Mouse (Mus musculus): ENCODE measurements around the gene Arhgdia. TPM values are rescaled to one million over a fixed set of nuclear protein-coding genes. Genes with fewer than 3 reads are reported as not detected.
A peak's percentile ranks its signal among the peaks of the same experiment; 100 is the strongest.

The Arhgdia gene
- polyA plus RNA-seq, 1 experiment, result 760 TPM

DNA sequence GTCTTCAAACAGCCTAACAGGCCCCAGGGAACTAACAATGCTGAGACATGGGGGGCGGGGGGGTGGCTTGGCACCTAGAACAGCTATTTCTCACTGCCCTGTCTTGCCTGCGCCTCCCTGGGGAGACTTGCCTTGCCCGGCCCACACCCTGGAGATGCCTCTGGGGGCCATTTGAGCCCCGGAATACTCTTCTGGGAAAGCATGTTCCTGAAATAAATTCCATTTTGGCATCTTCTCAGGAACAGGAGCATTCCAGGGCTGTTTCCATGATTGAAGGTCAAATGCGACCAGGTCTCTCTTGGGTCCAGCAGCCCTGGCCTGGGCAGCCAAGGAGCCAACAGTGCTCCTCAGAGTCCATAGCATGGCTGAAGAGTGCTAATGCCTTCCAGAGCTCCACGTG, 39.0 kb downstream of the Arhgdia start:
- Histone ChIP-seq H3K4me1 (ENCODE audit: control insufficient read depth, insufficient read depth, low read length) (peaks cover 16% of the 10 kb centered on the region), H3K4me3 (ENCODE audit: insufficient read depth, low read length) (no peak overlapping the region), H3K27ac (ENCODE audit: insufficient read depth, low read depth, low read length) (no peak overlapping the region)
- TF ChIP-seq POLR2A (IDR thresholded peaks at IDR 0.05; ENCODE audit: borderline replicate concordance, low read depth, low read length) (no peak), CTCF (IDR thresholded peaks at IDR 0.05; ENCODE audit: low read depth, low read length) (no peak)

DNA sequence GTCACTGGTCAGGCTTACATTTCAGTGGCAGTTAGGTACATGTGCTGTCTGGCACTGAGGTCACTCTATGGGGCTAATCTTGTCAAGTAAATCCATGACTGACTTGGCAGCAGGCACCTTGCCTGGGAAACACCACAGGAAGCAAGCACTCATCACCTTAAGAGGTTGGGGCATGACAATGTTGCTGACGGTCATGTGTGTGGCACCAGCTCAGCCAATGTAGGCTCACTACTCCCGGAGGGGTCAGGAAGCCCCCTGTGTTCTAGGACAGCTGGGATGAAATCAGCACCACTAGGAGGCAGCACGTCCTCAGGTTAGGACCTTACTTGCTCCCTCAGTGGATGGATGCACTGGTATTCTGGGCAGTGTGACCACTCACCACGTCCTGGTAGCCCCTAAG, 39.5 kb downstream of the Arhgdia start:
- TF ChIP-seq CTCF (IDR thresholded peaks at IDR 0.05; ENCODE audit: low read depth, low read length) (peak; percentile 29; the same call in 1 of the 2 replicates), POLR2A (IDR thresholded peaks at IDR 0.05; ENCODE audit: borderline replicate concordance, low read depth, low read length) (no peak)
- Histone ChIP-seq H3K27ac (ENCODE audit: insufficient read depth, low read depth, low read length) (no peak overlapping the region), H3K4me1 (ENCODE audit: control insufficient read depth, insufficient read depth, low read length) (peaks cover 13% of the 10 kb centered on the region), H3K4me3 (ENCODE audit: insufficient read depth, low read length) (no peak overlapping the region)

DNA sequence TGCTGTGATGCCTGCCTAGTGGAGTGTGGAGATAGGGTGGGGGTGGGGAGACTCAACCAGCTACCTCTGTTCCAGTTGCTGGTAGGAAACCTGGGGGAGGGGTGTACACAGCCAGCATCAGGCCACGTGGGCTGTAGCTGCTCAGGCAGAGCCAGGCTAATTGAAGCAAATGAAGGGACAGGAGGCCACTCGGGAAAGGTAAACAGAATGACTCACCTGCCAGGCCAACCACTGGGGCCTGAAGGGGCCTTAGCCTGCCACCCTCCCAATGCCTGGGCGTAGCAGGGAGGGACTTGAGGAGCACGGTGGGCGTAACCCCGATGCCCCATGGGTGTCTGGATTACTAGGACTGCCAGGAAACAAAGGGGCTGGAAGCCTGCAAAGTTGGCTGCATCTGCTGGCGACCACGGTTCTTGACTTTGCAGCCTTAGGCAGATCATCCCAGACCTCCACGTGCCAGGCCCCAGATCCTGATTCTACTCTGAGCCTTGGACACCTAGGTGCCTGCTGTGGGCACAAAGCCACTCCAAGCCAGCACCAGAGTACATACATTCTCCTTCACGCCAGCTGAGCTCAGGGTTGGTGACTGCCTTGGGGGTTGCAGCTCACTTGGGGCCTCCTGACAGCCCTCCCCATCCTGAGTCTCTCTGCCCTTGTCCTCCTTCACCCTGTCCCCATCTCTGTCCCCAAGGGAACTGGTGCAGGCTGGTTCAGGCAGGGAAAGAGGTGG, 42.0 kb downstream of the Arhgdia start:
- H3K27ac ChIP-seq (ENCODE audit: insufficient read depth, low read depth, low read length), result 0 out of 2 replicates have a peak overlapping the region, but pooled peaks have one; percentile 21
- TF ChIP-seq CTCF (IDR thresholded peaks at IDR 0.05; ENCODE audit: low read depth, low read length) (no peak), POLR2A (IDR thresholded peaks at IDR 0.05; ENCODE audit: borderline replicate concordance, low read depth, low read length) (no peak)
- H3K4me1 ChIP-seq (ENCODE audit: control insufficient read depth, insufficient read depth, low read length), result peaks cover 13% of the 10 kb centered on the region
- no peak overlapping the region for H3K4me3 ChIP-seq (ENCODE audit: insufficient read depth, low read length)

DNA sequence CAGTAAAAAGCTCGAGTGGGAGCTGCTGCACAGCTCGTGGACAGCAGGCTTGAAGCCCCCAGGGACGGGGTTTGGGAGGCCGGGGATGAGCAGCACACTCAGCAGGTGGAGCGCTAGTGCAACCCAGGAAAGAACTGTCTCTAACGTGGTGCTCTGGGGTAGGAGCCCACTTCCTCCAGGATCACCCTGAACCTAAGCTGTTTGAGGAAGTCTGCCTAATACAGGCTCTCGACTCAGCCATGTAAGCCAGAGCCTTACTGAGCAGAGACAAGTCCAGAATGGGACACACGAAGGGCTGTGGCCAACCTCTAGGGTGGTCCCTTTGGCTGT, 42.5 kb downstream of the Arhgdia start:
- H3K27ac ChIP-seq (ENCODE audit: insufficient read depth, low read depth, low read length), result 0 out of 2 replicates have a peak overlapping the region, but pooled peaks have one; percentile 21
- TF ChIP-seq CTCF (IDR thresholded peaks at IDR 0.05; ENCODE audit: low read depth, low read length) (no peak), POLR2A (IDR thresholded peaks at IDR 0.05; ENCODE audit: borderline replicate concordance, low read depth, low read length) (no peak)
- peaks cover 13% of the 10 kb centered on the region for H3K4me1 ChIP-seq (ENCODE audit: control insufficient read depth, insufficient read depth, low read length)
- H3K4me3 ChIP-seq (ENCODE audit: insufficient read depth, low read length), result no peak overlapping the region

DNA sequence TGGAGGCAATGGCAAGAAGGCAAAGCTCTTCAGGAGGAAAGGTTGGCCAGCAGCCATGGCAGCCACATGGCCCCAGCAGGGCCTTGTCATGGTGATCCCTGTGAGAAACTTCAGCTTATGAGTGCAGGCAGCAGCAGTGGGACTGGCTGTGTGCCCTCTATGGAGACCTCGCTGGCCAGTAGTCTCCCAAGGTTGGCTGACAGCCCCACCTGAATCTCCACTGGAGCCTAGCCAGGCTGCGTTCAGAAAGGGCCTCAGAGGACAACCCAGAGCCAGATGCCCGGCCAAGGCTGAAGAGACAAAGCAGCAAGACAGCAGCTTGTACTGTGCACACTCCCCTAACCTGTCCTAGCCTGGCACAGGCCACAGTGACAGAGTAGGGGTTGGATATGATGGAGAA, 42.9 kb downstream of the Arhgdia start:
- H3K27ac ChIP-seq (ENCODE audit: insufficient read depth, low read depth, low read length), result no peak overlapping the region

DNA sequence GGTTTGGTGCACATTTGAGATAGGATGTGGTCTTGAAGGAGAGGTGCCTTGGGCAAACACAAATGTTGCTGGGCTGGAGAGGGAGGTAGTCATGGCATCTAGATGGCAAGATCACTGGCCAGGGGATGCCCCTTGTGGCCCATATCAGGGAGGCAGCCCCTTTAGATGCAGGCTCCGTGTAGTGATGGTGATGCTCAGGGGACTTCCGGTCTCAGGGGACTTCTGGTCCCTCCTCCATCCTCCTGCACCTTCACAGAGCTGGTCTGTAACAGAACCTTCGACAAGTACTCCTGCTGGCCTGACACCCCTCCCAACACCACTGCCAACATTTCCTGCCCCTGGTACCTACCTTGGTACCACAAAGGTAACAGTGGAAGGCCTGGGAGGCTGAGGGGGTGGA, 45.6 kb downstream of the Arhgdia start:
- H3K4me1 ChIP-seq (ENCODE audit: control insufficient read depth, insufficient read depth, low read length), result peaks cover 15% of the 10 kb centered on the region
- H3K27ac ChIP-seq (ENCODE audit: insufficient read depth, low read depth, low read length), result no peak overlapping the region
- TF ChIP-seq POLR2A (IDR thresholded peaks at IDR 0.05; ENCODE audit: borderline replicate concordance, low read depth, low read length) (no peak), CTCF (IDR thresholded peaks at IDR 0.05; ENCODE audit: low read depth, low read length) (no peak)
- H3K4me3 ChIP-seq (ENCODE audit: insufficient read depth, low read length), result no peak overlapping the region

More for the DNA sequence above, 42.9 kb downstream of the Arhgdia start:
- peaks cover 13% of the 10 kb centered on the region for H3K4me1 ChIP-seq (ENCODE audit: control insufficient read depth, insufficient read depth, low read length)
- TF ChIP-seq POLR2A (IDR thresholded peaks at IDR 0.05; ENCODE audit: borderline replicate concordance, low read depth, low read length), result no peak
- TF ChIP-seq CTCF (IDR thresholded peaks at IDR 0.05; ENCODE audit: low read depth, low read length), result no peak
- no peak overlapping the region for H3K4me3 ChIP-seq (ENCODE audit: insufficient read depth, low read length)

DNA sequence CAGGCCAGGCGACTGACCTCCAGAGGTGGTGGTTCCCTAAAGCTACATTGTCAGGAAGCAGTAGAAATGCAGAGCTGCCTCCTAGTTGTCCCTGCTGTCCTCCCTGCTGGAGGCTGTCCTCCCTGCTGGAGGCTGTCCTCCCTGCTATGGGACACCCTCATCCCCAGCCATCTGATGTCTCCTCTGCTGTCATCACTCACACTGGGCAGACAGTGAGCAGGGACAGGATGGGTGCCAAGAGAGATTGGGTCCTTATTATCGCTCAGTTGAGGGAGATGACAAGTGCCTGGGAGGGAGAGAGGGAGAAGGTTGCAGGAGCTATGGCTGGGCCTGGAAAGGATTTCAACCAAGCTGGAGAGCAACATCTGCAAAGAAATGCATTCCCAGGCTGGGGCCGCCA, 46.3 kb downstream of the Arhgdia start:
- no peak overlapping the region for H3K4me3 ChIP-seq (ENCODE audit: insufficient read depth, low read length)
- no peak overlapping the region for H3K27ac ChIP-seq (ENCODE audit: insufficient read depth, low read depth, low read length)
- no peak for TF ChIP-seq POLR2A (IDR thresholded peaks at IDR 0.05; ENCODE audit: borderline replicate concordance, low read depth, low read length)
- TF ChIP-seq CTCF (IDR thresholded peaks at IDR 0.05; ENCODE audit: low read depth, low read length), result no peak
- H3K4me1 ChIP-seq (ENCODE audit: control insufficient read depth, insufficient read depth, low read length), result peaks cover 15% of the 10 kb centered on the region

DNA sequence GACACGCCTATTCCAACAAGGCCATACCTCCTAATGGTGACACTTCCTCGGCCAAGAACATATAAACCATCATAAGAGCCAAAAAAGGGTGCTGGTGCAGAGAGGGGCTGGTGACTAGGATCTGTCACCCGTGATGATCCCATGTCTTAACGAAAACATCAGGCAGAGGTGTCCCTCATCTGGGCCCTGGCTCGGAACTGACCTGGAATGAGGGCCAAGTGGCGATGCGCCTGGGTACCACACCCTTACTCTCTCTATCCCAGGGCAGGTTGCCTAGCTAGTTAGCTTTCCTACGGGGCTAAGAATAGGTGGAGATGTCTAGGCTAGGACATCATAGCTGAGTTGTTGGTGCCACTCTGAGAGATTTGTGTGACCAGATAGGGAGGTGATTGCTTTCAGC, 47.3 kb downstream of the Arhgdia start:
- no peak overlapping the region for H3K27ac ChIP-seq (ENCODE audit: insufficient read depth, low read depth, low read length)
- H3K4me3 ChIP-seq (ENCODE audit: insufficient read depth, low read length), result no peak overlapping the region
- TF ChIP-seq POLR2A (IDR thresholded peaks at IDR 0.05; ENCODE audit: borderline replicate concordance, low read depth, low read length), result no peak
- no peak for TF ChIP-seq CTCF (IDR thresholded peaks at IDR 0.05; ENCODE audit: low read depth, low read length)
- peaks cover 8% of the 10 kb centered on the region for H3K4me1 ChIP-seq (ENCODE audit: control insufficient read depth, insufficient read depth, low read length)

DNA sequence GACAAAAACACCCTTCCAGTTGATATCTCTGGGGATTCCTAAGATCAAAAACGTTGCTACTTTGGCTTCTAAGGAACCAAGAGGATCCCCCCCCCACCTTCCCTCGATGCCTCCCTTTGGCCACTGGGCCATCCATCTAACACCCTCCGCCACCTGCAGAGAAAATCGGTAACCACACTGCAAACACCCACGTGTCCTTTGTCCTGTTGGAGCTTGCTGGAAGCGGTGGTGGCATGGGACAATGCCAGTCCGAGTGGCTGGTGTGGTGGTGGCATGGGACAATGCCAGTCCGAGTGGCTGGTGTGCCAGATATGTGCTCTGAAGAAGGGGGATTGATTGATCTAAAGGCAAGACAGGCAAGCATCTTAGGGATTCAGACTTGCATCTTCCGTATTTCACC, 49.8 kb downstream of the Arhgdia start:
- Histone ChIP-seq H3K4me1 (ENCODE audit: control insufficient read depth, insufficient read depth, low read length) (0 out of 2 replicates have a peak, but pooled peaks cover 2% of the 10 kb centered on the region), H3K4me3 (ENCODE audit: insufficient read depth, low read length) (no peak overlapping the region), H3K27ac (ENCODE audit: insufficient read depth, low read depth, low read length) (no peak overlapping the region)
- no peak for TF ChIP-seq POLR2A (IDR thresholded peaks at IDR 0.05; ENCODE audit: borderline replicate concordance, low read depth, low read length)
- no peak for TF ChIP-seq CTCF (IDR thresholded peaks at IDR 0.05; ENCODE audit: low read depth, low read length)

DNA sequence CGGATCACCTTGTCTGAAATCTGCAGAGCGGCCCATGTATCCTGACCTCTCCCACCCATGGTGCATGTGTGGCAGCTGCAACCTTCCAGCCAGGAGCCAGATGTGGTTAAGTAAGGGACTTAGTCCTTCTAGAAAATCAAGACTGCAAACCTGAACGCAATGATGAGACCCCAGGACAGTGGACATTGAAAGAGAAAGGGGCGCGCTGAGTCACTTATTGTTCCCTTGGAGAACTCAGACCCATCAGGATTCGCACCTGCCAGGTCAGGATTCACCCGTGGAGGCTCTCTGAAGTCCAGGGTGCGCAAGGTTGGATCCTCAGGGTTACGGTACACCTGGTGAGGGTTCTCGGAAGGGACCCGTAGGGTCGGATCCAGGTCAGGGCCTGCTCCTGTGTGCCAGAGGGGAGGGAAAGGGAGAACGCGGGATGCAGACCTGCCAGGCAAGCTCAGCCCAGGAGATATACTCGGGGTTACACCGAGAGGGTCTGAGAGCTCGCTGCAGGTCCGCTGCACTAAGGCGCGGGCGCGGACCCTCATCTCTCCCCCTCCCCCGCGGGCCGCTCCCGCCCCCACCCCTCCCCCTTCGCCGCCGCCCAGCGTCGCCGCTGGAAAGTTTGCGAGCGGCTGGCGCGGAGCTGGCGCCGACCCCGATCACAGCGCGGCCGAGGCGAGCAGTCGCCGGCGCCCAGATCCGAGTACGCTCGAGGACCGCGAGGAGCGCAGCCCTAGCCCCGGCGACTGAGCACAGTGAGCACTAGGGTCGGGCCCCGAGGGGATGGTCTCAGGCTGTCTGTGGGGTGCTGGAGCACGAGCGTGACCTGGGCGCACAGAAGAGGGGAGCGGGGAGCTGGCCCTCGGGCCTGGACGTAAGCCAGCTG, 51.1 kb downstream of the Arhgdia start, which contains the start of gene Gcgr:
Gene Gcgr (plus strand): TSS at position 615 of the 880 bp plus-strand sequence.
- Histone ChIP-seq H3K4me1 (ENCODE audit: control insufficient read depth, insufficient read depth, low read length) (peaks cover 12% of the 10 kb centered on the region), H3K4me3 (ENCODE audit: insufficient read depth, low read length) (peak within 1 kb of the TSS; percentile 47), H3K27ac (ENCODE audit: insufficient read depth, low read depth, low read length) (no peak within 1 kb of the TSS)
- no peak for TF ChIP-seq POLR2A (IDR thresholded peaks at IDR 0.05; ENCODE audit: borderline replicate concordance, low read depth, low read length)
- TF ChIP-seq CTCF (IDR thresholded peaks at IDR 0.05; ENCODE audit: low read depth, low read length), result no peak
